Mouse (Mus musculus): ENCODE results near the gene Cep19. TPM values are rescaled to one million over a fixed set of nuclear protein-coding genes. Genes with fewer than 3 reads are reported as not detected.

The Cep19 gene
- polyA plus RNA-seq, 1 experiment from 2014 or later = 43.3 TPM

GRCm38 (mm10) chr16:32114406-32114805, 14.8 kb downstream of the Cep19 start:
- DNase-seq (ENCODE audit: low spot score) (no peak), ATAC-seq (replicated peaks; ENCODE audit: low FRiP score) (no peak)
- Histone ChIP-seq H3K4me2 (ENCODE audit: low read depth, low read length, severe bottlenecking) (no peak overlapping the region), H3K36me3 (ENCODE audit: control insufficient read depth, insufficient read depth, low read length) (no peaks in the 10 kb centered on the region), H3K27me3 (ENCODE audit: control insufficient read depth, insufficient read depth, low read length) (no peaks in the 10 kb centered on the region), H3K9me3 (ENCODE audit: control insufficient read depth, low read length) (no peaks in the 10 kb centered on the region), H3K9ac (ENCODE audit: low read length) (no peak overlapping the region), H3K4me1 (replicated peaks; ENCODE audit: control insufficient read depth, insufficient read depth, low read length) (no peaks in the 10 kb centered on the region; the same call in 1 of the 2 replicates), H3K4me3 (ENCODE audit: low read depth, low read length) (no peak overlapping the region), H3K27ac (ENCODE audit: low read depth, low read length) (no peak overlapping the region)
- WGBS = 84% methylated on average over 10 of the region's 10 CpGs

GRCm38 (mm10) chr16:32114968-32115695, 15.5 kb downstream of the Cep19 start:
- ATAC-seq (replicated peaks; ENCODE audit: low FRiP score) = no peak
- Histone ChIP-seq H3K9me3 (ENCODE audit: control insufficient read depth, low read length) (no peaks in the 10 kb centered on the region), H3K27me3 (ENCODE audit: control insufficient read depth, insufficient read depth, low read length) (no peaks in the 10 kb centered on the region), H3K4me1 (replicated peaks; ENCODE audit: control insufficient read depth, insufficient read depth, low read length) (no peaks in the 10 kb centered on the region; the same call in 1 of the 2 replicates), H3K4me3 (ENCODE audit: low read depth, low read length) (no peak overlapping the region), H3K4me2 (ENCODE audit: low read depth, low read length, severe bottlenecking) (no peak overlapping the region), H3K27ac (ENCODE audit: low read depth, low read length) (no peak overlapping the region), H3K9ac (ENCODE audit: low read length) (no peak overlapping the region), H3K36me3 (ENCODE audit: control insufficient read depth, insufficient read depth, low read length) (no peaks in the 10 kb centered on the region)
- 17% methylated on average over 15 of the region's 15 CpGs for WGBS
- DNase-seq (ENCODE audit: low spot score) = peak; percentile 89

GRCm38 (mm10) chr16:32115781-32116180, 16.2 kb downstream of the Cep19 start:
- WGBS = 73% methylated on average over 6 of the region's 6 CpGs
- no peaks in the 10 kb centered on the region for H3K27me3 ChIP-seq (ENCODE audit: control insufficient read depth, insufficient read depth, low read length)
- H3K4me1 ChIP-seq (replicated peaks; ENCODE audit: control insufficient read depth, insufficient read depth, low read length) = no peaks in the 10 kb centered on the region; the same call in 1 of the 2 replicates
- no peak overlapping the region for H3K9ac ChIP-seq (ENCODE audit: low read length)
- H3K9me3 ChIP-seq (ENCODE audit: control insufficient read depth, low read length) = no peaks in the 10 kb centered on the region
- H3K27ac ChIP-seq (ENCODE audit: low read depth, low read length) = no peak overlapping the region
- DNase-seq (ENCODE audit: low spot score) = no peak
- ATAC-seq (replicated peaks; ENCODE audit: low FRiP score) = no peak
- H3K4me2 ChIP-seq (ENCODE audit: low read depth, low read length, severe bottlenecking) = no peak overlapping the region
- no peaks in the 10 kb centered on the region for H3K36me3 ChIP-seq (ENCODE audit: control insufficient read depth, insufficient read depth, low read length)
- H3K4me3 ChIP-seq (ENCODE audit: low read depth, low read length) = no peak overlapping the region

- no peak for ATAC-seq (replicated peaks; ENCODE audit: low FRiP score)
- no peaks in the 10 kb centered on the region; the same call in 1 of the 2 replicates for H3K4me1 ChIP-seq (replicated peaks; ENCODE audit: control insufficient read depth, insufficient read depth, low read length)
- WGBS = 62% methylated on average over 5 of the region's 5 CpGs
- H3K9ac ChIP-seq (ENCODE audit: low read length) = no peak overlapping the region
- H3K36me3 ChIP-seq (ENCODE audit: control insufficient read depth, insufficient read depth, low read length) = no peaks in the 10 kb centered on the region
- no peak overlapping the region for H3K4me3 ChIP-seq (ENCODE audit: low read depth, low read length)
- H3K27me3 ChIP-seq (ENCODE audit: control insufficient read depth, insufficient read depth, low read length) = no peaks in the 10 kb centered on the region
- H3K4me2 ChIP-seq (ENCODE audit: low read depth, low read length, severe bottlenecking) = no peak overlapping the region
- DNase-seq (ENCODE audit: low spot score) = no peak
- no peaks in the 10 kb centered on the region for H3K9me3 ChIP-seq (ENCODE audit: control insufficient read depth, low read length)
- H3K27ac ChIP-seq (ENCODE audit: low read depth, low read length) = no peak overlapping the region
Measured at GRCm38 (mm10) chr16:32116186-32116585, 16.6 kb downstream of the Cep19 start.

GRCm38 (mm10) chr16:32120454-32120853, 20.9 kb downstream of the Cep19 start:
- Histone ChIP-seq H3K4me3 (ENCODE audit: low read depth, low read length) (no peak overlapping the region), H3K36me3 (ENCODE audit: control insufficient read depth, insufficient read depth, low read length) (no peaks in the 10 kb centered on the region), H3K9ac (ENCODE audit: low read length) (no peak overlapping the region), H3K27ac (ENCODE audit: low read depth, low read length) (no peak overlapping the region), H3K9me3 (ENCODE audit: control insufficient read depth, low read length) (no peaks in the 10 kb centered on the region), H3K4me2 (ENCODE audit: low read depth, low read length, severe bottlenecking) (no peak overlapping the region), H3K4me1 (replicated peaks; ENCODE audit: control insufficient read depth, insufficient read depth, low read length) (no peaks in the 10 kb centered on the region), H3K27me3 (ENCODE audit: control insufficient read depth, insufficient read depth, low read length) (no peaks in the 10 kb centered on the region)
- DNase-seq (ENCODE audit: low spot score) (no peak), ATAC-seq (replicated peaks; ENCODE audit: low FRiP score) (no peak)
- WGBS = 80% methylated on average over 3 of the region's 3 CpGs

- Histone ChIP-seq H3K9me3 (ENCODE audit: control insufficient read depth, low read length) (no peaks in the 10 kb centered on the region), H3K4me2 (ENCODE audit: low read depth, low read length, severe bottlenecking) (no peak overlapping the region), H3K4me1 (replicated peaks; ENCODE audit: control insufficient read depth, insufficient read depth, low read length) (no peaks in the 10 kb centered on the region), H3K36me3 (ENCODE audit: control insufficient read depth, insufficient read depth, low read length) (no peaks in the 10 kb centered on the region), H3K27ac (ENCODE audit: low read depth, low read length) (no peak overlapping the region), H3K4me3 (ENCODE audit: low read depth, low read length) (no peak overlapping the region), H3K27me3 (ENCODE audit: control insufficient read depth, insufficient read depth, low read length) (no peaks in the 10 kb centered on the region), H3K9ac (ENCODE audit: low read length) (no peak overlapping the region)
- WGBS = 91% methylated on average over 7 of the region's 7 CpGs
- ATAC-seq (replicated peaks; ENCODE audit: low FRiP score) = no peak
- DNase-seq (ENCODE audit: low spot score) = no peak
Measured at GRCm38 (mm10) chr16:32124020-32124419, 24.4 kb downstream of the Cep19 start.

GRCm38 (mm10) chr16:32124444-32125335, 25.1 kb downstream of the Cep19 start:
- no peaks in the 10 kb centered on the region for H3K27me3 ChIP-seq (ENCODE audit: control insufficient read depth, insufficient read depth, low read length)
- no peak for ATAC-seq (replicated peaks; ENCODE audit: low FRiP score)
- H3K9ac ChIP-seq (ENCODE audit: low read length) = no peak overlapping the region
- DNase-seq (ENCODE audit: low spot score) = no peak
- 70% methylated on average over 17 of the region's 17 CpGs for WGBS
- no peaks in the 10 kb centered on the region for H3K9me3 ChIP-seq (ENCODE audit: control insufficient read depth, low read length)
- H3K4me2 ChIP-seq (ENCODE audit: low read depth, low read length, severe bottlenecking) = no peak overlapping the region
- no peaks in the 10 kb centered on the region for H3K36me3 ChIP-seq (ENCODE audit: control insufficient read depth, insufficient read depth, low read length)
- no peak overlapping the region for H3K27ac ChIP-seq (ENCODE audit: low read depth, low read length)
- no peak overlapping the region for H3K4me3 ChIP-seq (ENCODE audit: low read depth, low read length)
- H3K4me1 ChIP-seq (replicated peaks; ENCODE audit: control insufficient read depth, insufficient read depth, low read length) = no peaks in the 10 kb centered on the region

- Histone ChIP-seq H3K9me3 (ENCODE audit: control insufficient read depth, low read length) (no peaks in the 10 kb centered on the region), H3K4me3 (ENCODE audit: low read depth, low read length) (no peak overlapping the region), H3K4me2 (ENCODE audit: low read depth, low read length, severe bottlenecking) (no peak overlapping the region), H3K9ac (ENCODE audit: low read length) (no peak overlapping the region), H3K27me3 (ENCODE audit: control insufficient read depth, insufficient read depth, low read length) (no peaks in the 10 kb centered on the region), H3K4me1 (replicated peaks; ENCODE audit: control insufficient read depth, insufficient read depth, low read length) (no peaks in the 10 kb centered on the region), H3K27ac (ENCODE audit: low read depth, low read length) (no peak overlapping the region), H3K36me3 (ENCODE audit: control insufficient read depth, insufficient read depth, low read length) (no peaks in the 10 kb centered on the region)
- WGBS = 88% methylated on average over 3 of the region's 3 CpGs
- no peak for DNase-seq (ENCODE audit: low spot score)
- no peak for ATAC-seq (replicated peaks; ENCODE audit: low FRiP score)
Measured at GRCm38 (mm10) chr16:32125364-32125763, 25.8 kb downstream of the Cep19 start.
